Mouse (Mus musculus) lung, adult 2 months (tissue): ENCODE results near the gene Celsr3. TPM values are rescaled to one million over a fixed set of nuclear protein-coding genes. Genes with fewer than 3 reads are reported as not detected.

Source experiments
- DNase-seq: peaks from one replicate; pipeline ENCODE4 v3.0.0; 2022
- H3K4me1 ChIP-seq: fragments of 200-500 bp; 2 replicates; pipeline ENCODE4 v1.6.1; 2011; ENCODE audit warnings: low read length; ENCODE audit not compliant: control insufficient read depth, insufficient read depth
- H3K4me3 ChIP-seq: fragments of 200-500 bp; replicated peaks from 2 replicates; pipeline ENCODE3; 2011; ENCODE audit warnings: low read depth, mild to moderate bottlenecking, control low read depth, low read length; ENCODE audit errors: extremely low read depth
- CTCF ChIP-seq: fragments of 200-500 bp; IDR thresholded peaks from 2 replicates; pipeline ENCODE4 v1.5.1; 2011; ENCODE audit warnings: mild to moderate bottlenecking, low read length, control low read depth; ENCODE audit not compliant: insufficient read depth
- POLR2A ChIP-seq: fragments of 200-500 bp; IDR thresholded peaks from 2 replicates; pipeline ENCODE4 v1.6.1; 2011; ENCODE audit warnings: low read depth, mild to moderate bottlenecking, control low read depth, low read length, borderline replicate concordance; ENCODE audit errors: extremely low read depth
- WGBS: fragments of 180-500 bp; shearing (Covaris S2); methylation state at CpG from one replicate; pipeline ENCODE4 v1.1.7; 2018; 5-methylcytosine and 5-hydroxymethylcytosine counted together
- polyA plus RNA-seq: library from polyadenylated mRNA; depleted of rRNA; stranded (reverse); fragments of >200 nt; gene quantifications from 2 replicates; pipeline ENCODE4 v1.2.3, GENCODE M21; 2012; rRNA removed

Celsr3 gene
- 0.71 and 0.73 TPM in 2 replicates for polyA plus RNA-seq

DNA sequence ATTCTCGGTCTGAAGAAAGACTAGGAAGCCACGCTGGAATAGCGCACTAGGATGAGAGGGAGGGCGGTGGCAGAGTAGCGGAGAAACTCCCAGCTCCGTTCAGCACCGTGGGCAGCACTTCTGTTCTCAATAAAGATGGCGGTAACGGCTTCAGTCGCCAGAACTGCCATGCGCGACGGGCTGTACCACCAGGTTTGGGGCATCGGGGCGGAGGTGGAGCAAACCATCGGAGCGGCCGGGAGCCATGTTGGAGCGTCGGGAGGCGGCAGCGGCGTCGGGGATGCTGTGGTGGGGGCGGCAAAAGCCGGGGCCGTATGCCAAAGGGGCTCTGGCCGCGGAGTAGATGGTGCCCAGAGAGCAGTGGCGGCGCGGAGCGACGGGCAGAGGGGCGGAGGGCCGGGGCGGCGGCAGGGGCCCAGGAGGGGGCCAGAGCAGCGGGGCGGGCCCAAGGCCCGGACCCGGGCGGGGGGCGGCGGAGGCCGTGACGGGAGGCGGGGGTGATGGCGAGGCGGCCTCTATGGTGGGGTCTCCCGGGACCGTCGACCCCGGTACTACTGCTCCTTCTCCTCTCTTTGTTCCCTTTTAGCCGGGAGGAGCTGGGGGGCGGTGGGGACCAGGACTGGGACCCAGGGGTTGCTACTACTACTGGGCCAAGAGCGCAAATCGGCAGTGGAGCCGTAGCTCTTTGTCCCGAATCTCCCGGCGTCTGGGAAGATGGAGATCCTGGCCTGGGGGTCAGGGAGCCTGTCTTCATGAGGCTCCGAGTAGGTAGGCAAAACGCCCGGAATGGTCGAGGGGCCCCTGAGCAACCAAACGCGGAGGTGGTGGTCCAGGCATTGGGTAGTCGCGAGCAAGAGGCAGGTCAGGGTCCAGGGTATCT, at the start of gene Celsr3:
Celsr3 (plus strand) TSS at position 501 of the 880 bp plus-strand sequence.
- TF ChIP-seq POLR2A (no peak), CTCF (no peak)
- no peak for DNase-seq
- 4% methylated on average over 65 of the region's 70 CpGs for WGBS
- Histone ChIP-seq H3K4me1 (peaks cover 7% of the 10 kb centered on the region), H3K4me3 (peak within 1 kb of the TSS; percentile 55)

DNA sequence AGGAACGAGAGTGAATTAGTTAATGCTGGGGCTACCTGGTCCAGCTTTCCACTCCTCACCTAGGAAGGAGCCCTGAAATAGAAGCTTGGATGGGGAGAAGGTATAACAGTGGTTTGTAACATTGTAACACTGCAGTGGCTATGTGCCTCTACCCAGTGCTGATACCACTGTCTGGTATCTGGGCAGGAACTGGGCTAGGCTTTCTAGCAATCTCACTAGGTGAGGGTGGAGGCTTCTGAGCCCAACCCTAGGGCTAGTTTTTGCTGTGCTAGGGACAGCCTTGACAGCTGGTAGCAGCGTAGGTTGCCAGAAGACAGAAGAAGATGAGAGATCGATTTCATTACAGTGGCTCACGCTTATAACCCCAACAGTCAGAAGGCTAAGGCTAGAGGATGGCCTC, 49.5 kb upstream of the Celsr3 start:
- 83% methylated on average over 4 of the region's 4 CpGs for WGBS
- H3K4me1 ChIP-seq: no peaks in the 10 kb centered on the region
- H3K4me3 ChIP-seq: no peak overlapping the region
- TF ChIP-seq POLR2A (no peak), CTCF (no peak)
- DNase-seq: no peak

DNA sequence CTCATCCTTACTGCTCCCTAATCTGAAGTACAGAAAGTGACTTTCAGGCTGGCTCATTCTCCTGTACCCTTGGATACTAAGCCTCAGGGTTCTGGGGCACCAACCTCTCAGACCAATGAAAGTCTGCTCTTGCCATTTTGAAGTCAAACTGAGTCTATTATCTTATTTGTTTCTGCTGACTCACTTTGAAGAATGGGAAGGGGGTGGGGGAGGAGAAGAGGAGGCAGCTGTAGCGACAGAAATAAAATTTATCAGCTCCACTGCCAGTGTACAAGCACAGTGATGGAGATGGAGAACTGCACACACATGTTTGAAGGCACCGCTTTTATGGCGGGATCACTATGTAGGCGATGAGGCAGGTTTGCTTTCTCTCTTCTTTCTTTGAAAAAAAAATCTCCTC, 48.8 kb upstream of the Celsr3 start:
- no peaks in the 10 kb centered on the region for H3K4me1 ChIP-seq
- TF ChIP-seq CTCF (no peak), POLR2A (no peak)
- H3K4me3 ChIP-seq: no peak overlapping the region
- no peak for DNase-seq
- 79% methylated on average over 4 of the region's 4 CpGs for WGBS

DNA sequence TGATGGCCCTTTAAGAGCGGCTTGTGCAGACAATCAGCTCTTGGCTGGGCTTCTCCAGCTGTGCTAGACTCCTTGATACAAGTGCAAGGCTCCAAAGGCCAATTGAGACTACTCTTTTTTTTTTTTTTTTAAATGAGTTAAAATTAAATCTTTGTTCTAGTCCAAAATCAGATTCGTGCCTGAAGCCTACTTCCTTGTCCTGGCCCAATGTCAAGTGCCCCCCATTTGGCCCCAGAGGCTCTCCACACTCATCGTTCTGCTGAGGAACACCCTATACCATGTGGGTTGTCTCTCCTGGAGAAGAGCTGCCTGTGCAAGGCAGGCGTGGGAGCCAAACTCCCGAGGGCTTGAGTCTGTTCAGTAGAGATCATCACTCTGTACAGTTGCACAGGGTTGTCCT, 45.2 kb upstream of the Celsr3 start:
- no peak for DNase-seq
- Histone ChIP-seq H3K4me3 (no peak overlapping the region), H3K4me1 (peaks cover 6% of the 10 kb centered on the region)
- TF ChIP-seq CTCF (no peak), POLR2A (no peak)
- WGBS: 41% methylated on average over 5 of the region's 5 CpGs

GRCm38 (mm10) chr9:108781891-108782290, 44.2 kb upstream of the Celsr3 start:
- Histone ChIP-seq H3K4me3 (no peak overlapping the region), H3K4me1 (peaks cover 10% of the 10 kb centered on the region)
- TF ChIP-seq POLR2A: no peak
- no peak for TF ChIP-seq CTCF
- DNase-seq: no peak
- WGBS: 63% methylated on average over 4 of the region's 4 CpGs

- Histone ChIP-seq H3K4me3 (peak overlapping the region; percentile 51), H3K4me1 (peaks cover 19% of the 10 kb centered on the region)
- DNase-seq: no peak
- no peak for TF ChIP-seq CTCF
- no peak for TF ChIP-seq POLR2A
- 27% methylated on average over 9 of the region's 9 CpGs for WGBS
These were observed 43.1 kb upstream of the Celsr3 start for GRCm38 (mm10) chr9:108782836-108783547.

DNA sequence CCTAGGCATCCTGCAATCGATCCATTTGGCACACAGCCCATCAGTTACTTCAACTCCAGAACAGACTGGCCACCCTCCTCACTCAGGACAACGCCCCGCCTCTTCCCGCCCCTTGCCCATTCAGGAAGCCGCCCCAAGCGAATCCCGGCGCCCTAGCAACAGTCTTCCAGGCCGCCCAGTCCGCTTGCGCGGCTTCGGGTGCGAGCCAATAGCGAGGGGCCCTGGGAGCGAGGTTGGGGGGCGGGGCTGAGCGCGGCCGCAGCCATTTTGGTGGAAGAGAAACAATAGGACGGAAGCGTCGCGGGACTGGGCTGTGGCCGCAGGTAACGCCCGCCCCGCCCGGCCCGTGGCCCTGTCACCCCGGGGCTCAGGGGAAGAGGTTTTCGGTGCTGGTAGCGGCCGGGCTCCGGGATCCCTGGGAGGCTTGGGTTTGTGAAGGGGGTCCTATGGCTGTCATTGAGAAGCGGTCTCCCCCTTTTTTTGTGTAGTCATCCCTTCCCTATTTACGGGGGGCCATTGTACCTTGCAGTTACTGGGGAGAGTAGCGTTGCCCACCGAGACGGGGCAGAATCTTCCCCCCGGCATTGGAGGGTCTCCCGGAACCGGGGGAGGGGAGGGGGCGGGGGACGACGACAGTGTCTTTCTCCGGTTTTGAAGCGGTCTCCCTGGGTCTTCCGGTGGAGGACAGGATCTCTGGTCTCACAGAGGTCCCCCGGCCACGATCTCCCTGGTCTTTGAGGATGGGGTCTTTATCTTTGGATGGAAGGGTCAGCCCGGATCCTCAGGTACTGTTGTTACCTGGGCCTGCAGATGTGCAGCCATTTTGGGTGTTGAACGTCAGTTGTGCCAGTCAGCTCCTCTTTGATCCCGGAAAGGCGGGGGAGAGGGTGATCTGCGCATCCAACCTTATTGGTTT, 42.3 kb upstream of the Celsr3 start, which contains the start of gene Ip6k2:
Ip6k2 (plus strand) TSS at position 249 of the 916 bp plus-strand sequence.
- peak; percentile 93 for DNase-seq
- TF ChIP-seq CTCF: no peak
- peak; percentile 74; the same call in 1 of the 2 replicates for TF ChIP-seq POLR2A
- Histone ChIP-seq H3K4me1 (peaks cover 21% of the 10 kb centered on the region), H3K4me3 (peak within 1 kb of the TSS; percentile 94)
- WGBS: under 1% methylated on average over 56 of the region's 56 CpGs

GRCm38 (mm10) chr9:108785416-108785815, 40.7 kb upstream of the Celsr3 start:
- no peak for DNase-seq
- H3K4me1 ChIP-seq: peaks cover 25% of the 10 kb centered on the region
- no peak overlapping the region for H3K4me3 ChIP-seq
- TF ChIP-seq POLR2A (no peak), CTCF (no peak)

DNA sequence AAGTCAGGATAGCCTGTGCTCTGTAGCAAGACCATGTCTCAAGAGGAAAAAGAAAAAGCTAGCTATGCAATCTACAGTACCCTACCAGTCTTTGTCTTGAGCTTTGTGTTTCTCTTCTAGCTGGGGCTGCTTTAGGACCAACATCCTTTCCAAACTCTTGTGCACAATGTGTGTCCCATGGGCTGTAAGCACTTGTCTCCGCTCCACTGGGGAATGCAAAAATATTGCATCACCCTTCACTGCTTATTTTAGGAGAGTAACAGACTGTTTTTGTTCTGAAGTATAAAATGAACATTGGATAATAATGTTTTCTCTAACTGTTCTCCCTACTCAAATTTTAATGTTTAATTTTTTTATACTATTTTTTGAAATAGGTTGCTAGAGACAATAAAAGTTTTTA, 39.6 kb upstream of the Celsr3 start:
- peak overlapping the region; percentile 9 for H3K4me3 ChIP-seq
- H3K4me1 ChIP-seq: peaks cover 31% of the 10 kb centered on the region
- DNase-seq: no peak
- TF ChIP-seq POLR2A (no peak), CTCF (no peak)
- WGBS: 23% methylated on average over 1 of the region's 1 CpGs
